Mouse (Mus musculus) CD4-positive, CD25-positive, alpha-beta regulatory T cell, adult 4 months (primary cell): ENCODE data around the gene Adad1. TPM values are rescaled to one million over a fixed set of nuclear protein-coding genes. Genes with fewer than 3 reads are reported as not detected.

Experiments
- ATAC-seq: one replicate; pipeline ENCODE4 v1.8.0; 2017
- polyA plus RNA-seq, 2 experiments: library from polyadenylated mRNA; unstranded; fragments of 100-300 nt; shearing (Covaris generic); gene quantifications; one replicate each; pipeline ENCODE4 v1.2.1; 2017

The Adad1 gene
- polyA plus RNA-seq: not detected

DNA sequence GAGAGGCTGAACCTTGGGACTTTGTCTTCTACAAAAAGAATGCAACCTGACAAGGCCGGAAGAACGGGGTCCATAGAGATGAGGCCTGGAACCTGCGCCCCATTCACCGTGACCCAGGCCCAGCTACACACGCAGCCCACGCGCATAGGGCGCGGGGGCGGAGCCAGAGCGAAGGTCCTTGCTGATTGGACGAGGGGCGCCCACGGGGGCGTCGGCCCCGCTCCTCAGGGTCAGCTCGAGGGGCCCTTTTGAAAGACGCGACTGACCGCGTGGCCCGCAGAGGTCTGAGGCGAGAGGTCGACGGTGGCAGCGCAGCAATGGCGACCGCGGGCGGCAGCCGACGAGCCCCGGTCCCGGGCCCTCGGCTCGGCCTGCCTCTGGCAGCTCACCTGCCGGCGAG is at the start of gene Adad1:
Adad1 (plus strand) TSS at position 122 of the 400 bp plus-strand sequence.
- no peak for ATAC-seq

DNA sequence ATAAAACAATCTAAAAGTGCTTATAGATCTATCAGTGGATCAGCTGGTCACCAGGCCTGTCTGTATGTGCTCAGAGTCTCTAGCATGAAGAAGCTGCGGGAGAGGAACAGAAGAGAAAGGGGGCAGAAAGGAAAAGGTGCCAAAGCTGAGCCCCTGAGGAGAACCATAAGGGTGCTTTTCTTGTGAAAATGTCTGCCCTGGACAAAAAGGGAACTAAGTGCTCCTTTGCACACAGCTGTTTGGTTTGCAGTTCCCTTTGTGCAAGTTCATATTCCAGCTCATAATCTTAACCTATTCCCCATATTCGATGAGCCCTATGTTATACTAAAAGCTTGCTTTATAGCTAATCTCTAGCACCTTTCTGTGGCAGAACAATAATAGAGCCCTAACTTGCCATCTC is 25.3 kb upstream of the Adad1 start:
- ATAC-seq: no peak

- ATAC-seq: no peak
These were observed 23.5 kb upstream of the Adad1 start for GRCm38 (mm10) chr3:37039811-37040210.

DNA sequence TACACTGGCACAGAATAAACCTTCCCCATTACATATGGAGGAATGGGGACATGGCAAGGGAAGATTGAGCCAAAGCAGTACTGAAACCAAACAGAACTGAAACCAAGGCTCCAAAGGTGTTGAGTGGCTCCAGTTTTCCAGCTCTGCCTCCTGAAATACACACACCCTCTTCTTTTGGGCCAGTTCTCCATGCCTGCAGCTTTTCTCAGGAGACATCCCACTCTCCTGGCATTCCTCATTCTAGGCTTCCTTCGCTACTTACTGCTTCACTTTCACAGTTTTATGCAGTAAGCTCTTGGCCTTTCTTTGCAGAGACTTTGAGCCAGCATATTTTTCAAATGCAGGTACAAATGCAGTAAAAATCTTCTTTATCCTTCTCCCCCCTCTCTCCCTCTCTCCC is 11.8 kb upstream of the Adad1 start:
- no peak for ATAC-seq

- ATAC-seq: no peak
These were observed 9.9 kb downstream of the Adad1 start for GRCm38 (mm10) chr3:37073211-37073610.

GRCm38 (mm10) chr3:37084860-37085259 is 21.5 kb downstream of the Adad1 start:
- ATAC-seq: no peak

DNA sequence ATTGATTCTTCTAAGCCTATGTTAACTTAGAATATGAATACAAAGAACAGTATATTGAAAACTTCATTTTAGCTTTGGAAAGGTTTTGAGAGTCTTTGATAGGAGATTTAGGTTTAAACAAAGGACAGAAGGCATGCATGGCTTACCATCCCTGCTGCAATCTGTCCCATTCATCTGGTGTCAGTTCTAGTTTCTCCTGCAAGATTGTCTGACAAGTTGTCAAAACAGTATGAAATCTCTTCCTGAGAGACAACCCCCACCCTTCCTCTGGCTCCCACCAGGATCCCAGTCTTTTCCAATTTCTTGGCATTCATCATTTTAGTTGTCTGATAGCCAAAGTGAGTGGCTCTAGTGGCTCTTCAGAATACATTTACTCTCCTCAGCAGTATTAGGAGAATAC is 27.4 kb downstream of the Adad1 start:
- no peak for ATAC-seq

DNA sequence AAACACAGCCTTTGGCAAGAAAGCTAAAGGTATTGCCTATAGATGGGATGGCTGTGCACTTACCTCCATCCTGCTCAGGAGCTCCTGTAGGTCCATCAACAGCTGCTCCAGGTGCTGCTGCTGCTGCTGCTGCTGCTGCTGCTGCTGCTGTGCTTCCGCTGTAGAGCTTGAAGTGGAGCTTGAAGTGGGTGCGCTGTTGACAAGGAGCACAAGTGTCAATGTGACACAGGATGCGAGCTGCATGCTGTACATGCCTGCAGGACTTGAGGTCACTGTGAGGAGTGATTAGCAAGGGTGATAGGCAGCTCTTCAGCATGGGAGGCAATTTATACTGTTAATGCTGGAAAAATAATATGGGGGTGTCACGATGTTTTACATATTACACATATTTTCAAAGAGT is 62.3 kb downstream of the Adad1 start, which contains the start of gene Il2:
Il2 (minus strand) TSS at position 305 of the 400 bp plus-strand sequence.
- peak; percentile 48 for ATAC-seq

GRCm38 (mm10) chr3:37126162-37126561 is 62.8 kb downstream of the Adad1 start:
- ATAC-seq: peak; percentile 74

GRCm38 (mm10) chr3:37128269-37128668 is 64.9 kb downstream of the Adad1 start:
- ATAC-seq: no peak

- ATAC-seq: no peak
These were observed 65.7 kb downstream of the Adad1 start for GRCm38 (mm10) chr3:37129063-37129462.

DNA sequence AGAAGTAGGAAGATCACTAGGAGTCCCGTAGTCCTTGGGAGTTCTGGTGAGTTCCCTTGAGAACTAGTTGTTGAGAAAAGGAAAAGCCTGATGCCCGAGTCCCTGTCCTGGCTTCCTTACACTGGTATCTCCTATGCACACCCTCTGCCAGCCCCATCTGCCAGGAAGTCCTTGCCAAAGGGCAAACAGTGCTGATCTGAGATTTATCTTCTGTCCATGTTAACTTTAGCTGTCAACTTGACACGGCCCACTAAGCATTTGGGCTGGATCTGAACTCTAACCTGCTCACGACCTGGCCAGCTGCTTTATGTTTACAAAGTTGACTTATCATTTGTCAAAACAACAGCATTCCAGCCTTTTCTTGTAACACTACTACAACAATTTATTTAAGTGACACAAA is 73.9 kb downstream of the Adad1 start:
- no peak for ATAC-seq

DNA sequence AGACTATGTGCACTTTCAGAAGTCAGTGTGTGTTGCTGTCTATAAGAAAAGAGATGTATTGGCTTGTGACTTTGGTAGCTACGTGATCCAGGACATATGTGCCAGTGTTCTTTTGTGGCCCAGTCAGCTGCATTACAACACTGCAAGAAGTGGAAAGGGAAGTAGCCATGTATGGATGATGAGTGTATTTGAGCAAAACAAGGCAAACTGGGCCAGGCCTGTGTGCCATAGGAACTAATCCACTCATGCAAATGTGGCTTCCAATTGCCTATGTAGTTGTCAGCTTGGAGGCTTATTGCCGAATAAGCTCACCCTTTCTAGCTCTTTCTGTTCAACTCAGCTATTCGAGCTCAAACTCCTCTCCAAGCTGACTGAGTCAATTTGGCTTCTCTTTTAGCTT is 75.9 kb downstream of the Adad1 start:
- ATAC-seq: no peak

GRCm38 (mm10) chr3:37140168-37140906 is 77.0 kb downstream of the Adad1 start:
- no peak for ATAC-seq

GRCm38 (mm10) chr3:37141827-37142226 is 78.5 kb downstream of the Adad1 start:
- ATAC-seq: no peak

DNA sequence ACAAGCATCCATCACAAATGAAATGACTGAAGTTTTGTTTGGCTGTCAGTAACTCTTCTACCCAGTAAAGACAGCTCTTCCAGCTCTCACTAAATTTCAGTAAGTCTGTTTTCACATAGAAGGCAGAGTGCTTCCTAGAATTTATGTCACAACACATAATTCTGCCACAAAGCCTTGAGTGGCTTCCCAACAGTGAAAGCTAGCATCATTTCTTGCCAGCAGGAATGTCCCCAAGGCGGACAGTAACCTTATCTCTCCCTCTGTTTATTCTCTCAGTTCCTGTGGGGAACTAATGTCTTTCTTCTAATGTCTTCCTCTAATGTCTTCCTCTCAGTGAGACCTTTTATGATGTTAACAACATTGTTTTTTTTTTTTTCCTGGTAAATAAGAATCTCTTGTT is 81.7 kb downstream of the Adad1 start:
- no peak for ATAC-seq

DNA sequence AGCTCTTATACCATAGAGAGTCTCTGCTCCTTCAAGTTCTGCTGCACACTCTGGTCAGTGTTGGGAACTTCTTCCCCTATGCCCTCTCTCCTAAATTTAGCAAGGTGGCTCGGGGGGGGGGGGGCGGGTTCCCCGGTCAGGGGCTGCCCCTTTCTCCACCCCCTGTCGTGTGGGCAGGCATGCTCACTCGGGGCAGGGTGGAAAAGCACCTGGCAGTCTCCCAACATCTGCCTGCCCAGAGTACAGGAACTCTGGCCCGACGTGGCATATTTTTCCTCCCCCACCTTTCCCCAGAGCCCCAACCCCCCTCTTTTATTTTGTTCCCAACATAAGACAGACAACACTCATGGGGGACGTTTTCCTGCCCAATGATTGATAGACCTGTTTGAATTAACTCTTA is 83.1 kb downstream of the Adad1 start:
- ATAC-seq: no peak

- ATAC-seq: no peak
These were observed 83.5 kb downstream of the Adad1 start for GRCm38 (mm10) chr3:37146810-37147209.

DNA sequence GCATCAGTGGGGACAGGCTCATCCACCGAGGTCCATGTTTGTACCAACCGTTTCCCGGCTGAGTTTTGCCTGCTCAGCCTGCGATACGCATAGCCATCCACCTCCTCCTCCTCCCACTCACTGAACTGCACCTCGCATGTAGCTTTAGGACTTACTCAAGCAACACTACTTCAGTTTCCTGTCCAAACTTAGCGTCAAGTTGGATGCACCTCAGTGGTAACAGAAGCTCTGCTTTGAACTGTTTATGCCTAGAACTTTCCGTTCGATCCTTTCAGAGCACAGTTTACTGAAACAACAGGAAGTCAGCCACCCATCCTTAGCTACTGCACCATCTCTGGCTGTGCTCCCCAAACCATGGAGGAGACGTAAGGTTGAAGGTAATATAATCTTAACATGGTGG is 88.9 kb downstream of the Adad1 start:
- peak; percentile 79 for ATAC-seq

GRCm38 (mm10) chr3:37153004-37153403 is 89.7 kb downstream of the Adad1 start:
- peak; percentile 20 for ATAC-seq

DNA sequence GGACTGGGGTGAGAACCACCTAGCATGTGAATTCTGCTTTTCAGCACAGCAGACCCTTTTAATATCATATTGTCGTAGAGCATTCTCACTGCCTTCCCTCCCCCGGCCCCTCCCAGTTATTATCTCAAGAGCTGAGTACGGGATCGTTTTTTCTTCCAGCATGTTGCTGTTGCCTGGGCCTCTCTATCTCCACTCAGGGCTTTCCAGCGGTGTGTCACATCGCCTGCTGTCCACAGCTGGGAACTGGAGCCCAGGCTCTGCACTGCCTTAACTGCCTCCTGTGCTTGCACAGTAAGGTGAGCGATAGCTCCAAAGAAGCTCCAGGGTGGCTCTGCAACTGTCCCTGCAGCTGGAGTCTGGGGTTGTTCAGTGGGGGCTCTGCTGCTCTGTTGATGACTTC is 91.1 kb downstream of the Adad1 start:
- ATAC-seq: no peak

GRCm38 (mm10) chr3:37157082-37157481 is 93.8 kb downstream of the Adad1 start:
- ATAC-seq: no peak

DNA sequence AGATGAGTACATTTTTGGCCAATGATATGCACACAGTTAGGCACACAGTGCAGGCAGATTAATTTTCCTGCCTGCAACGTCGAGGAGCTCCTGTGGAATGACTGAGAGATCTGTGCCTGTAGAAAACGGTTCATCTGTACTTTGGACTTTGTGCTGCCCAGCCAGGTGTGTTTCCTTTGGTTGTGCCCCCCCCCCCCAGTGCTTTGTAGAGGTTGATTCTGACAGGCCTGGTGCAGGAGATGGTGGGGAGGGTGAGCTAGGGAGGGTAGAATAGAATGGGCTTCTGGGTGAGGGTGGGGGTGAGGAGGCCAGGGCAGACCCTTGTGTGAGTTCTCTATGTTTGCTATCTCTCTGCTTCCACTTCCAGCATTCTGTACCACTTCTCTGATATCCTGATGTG is 94.9 kb downstream of the Adad1 start:
- ATAC-seq: no peak

GRCm38 (mm10) chr3:37161096-37161495 is 97.8 kb downstream of the Adad1 start:
- ATAC-seq: peak; percentile 34

GRCm38 (mm10) chr3:37169283-37169682 is 106.0 kb downstream of the Adad1 start:
- no peak for ATAC-seq
